Mouse (Mus musculus) brain, adult 2 months (tissue): Measurements from ENCODE around the gene Syt8.
A peak's percentile ranks its signal among the peaks of the same experiment; 100 is the strongest.

Experiments
- DNase-seq: peaks from one replicate; pipeline ENCODE4 v3.0.0; 2011; ENCODE audit warnings: low read depth, low spot score

Gene Syt8

DNA sequence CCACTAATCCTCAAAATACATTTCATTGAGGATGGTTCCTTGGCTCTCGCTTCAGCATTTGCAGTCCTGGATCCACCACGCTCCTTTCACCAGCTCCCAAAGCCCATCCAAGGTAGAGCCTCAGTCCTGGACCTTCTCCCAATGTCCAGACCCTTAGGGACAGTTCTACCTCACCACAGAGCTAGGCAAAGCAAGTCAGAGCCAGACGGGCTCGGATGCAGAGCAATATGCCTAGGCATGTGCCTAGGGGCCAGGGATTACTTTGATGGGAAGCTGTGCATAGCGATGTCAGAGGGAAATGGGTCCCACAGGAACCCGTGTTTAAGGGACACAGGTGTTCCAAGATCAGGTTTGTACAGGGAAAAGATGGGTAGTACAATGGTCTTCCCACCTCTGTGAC, 10.7 kb downstream of the Syt8 start:
- no peak for DNase-seq

DNA sequence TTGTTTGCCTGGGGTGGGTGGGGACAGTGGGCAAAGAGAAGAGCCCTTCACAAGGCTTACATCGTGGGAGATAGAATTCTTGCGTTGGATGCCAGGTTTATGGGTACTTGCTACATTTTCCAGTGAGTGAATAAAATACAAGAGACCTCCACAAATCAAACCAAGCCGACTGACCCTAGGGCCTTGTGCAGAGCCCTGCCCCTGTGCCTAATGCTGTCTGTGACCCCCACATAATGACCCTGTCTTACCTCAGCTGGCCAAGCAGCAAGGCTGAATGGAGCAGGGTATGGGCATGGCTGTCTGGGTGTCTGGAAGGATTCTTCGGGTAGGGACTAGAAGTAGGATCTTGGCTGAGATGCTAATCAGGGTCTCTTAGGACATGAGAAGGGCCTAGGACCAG, 11.6 kb downstream of the Syt8 start:
- no peak for DNase-seq

DNA sequence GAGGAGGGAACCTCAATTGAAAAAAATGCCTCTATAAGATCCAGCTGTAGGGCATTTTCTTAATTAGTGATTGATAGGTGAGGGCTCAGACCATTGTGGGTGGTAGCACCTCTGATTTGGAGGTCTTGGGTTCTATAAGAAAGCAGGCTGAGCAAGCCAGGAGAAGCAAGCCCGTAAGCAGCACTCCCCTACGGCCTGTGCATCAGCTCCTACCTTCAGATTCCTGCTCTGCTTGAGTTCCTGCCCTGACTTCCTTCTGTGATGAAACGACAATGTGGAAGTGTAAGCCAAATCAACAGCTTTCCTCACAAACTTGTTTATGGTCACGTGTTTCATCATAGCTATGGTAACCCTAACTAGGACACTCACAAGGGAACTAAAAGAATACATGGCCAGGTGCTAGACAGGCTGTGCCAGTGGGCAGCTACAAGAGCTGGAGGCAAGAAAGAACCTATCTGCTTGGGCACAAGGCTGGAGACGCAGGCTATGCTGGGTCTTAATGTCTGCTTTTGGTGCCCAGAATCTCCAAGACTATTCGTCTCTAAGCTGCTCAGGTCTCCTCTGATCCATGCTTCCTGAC, 14.5 kb downstream of the Syt8 start:
- peak; percentile 48 for DNase-seq

DNA sequence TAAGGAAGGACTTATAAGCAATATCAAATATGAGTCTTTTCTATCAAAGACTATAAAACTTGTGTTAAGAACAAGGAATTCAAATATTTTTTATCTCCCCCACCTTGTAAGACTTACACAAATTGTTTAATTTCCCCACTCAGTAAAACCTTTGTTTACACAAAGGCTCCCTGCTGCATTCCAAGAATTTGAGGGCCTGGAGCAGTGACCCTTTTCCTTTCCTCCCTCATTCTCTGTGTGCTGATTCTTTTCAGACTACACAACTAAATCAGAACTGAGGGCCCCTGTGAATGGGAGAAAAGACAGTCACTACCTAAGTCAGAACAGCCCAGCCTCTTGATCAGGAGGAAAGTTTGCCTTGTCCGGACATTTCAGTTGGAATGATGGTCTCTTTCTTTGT, 20.1 kb downstream of the Syt8 start:
- no peak for DNase-seq

DNA sequence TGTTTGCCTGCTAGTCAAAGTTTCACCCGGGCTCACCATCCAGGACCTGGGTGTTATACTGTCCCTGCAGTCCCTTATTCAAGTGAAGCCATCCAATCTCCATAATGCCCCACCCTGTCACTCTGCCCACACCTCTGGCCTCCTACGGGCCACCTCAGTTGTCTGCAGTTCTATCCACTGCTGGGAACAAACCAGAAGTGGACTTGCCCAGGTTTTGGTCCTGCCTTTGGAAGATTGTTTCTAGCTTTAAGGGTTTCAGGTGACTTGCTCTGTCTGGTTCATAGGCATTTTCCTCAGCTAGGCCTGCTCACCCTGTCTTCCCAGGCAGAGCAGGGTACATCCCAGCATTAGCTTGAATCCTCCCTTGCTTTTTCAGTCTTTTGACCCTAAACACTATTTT, 20.6 kb downstream of the Syt8 start:
- no peak for DNase-seq

DNA sequence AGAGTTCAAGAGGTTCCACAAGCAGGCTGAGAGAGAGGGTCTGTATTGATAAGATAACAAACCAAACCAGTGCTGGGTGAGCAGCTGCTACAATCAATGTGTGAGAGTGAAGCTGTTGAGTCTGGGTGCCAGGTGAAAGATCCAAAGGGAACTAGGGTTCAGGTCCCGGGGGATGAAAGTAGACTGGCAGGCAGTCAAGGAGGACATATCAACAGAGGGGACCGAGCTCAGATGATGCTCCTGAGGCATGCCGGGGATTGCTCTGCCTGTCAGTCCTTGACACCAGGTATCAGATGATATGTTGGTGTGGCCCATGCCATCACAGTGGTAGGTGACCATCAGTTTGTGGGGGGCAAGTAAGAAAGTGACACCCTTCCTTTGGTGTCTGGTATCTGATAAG, 22.2 kb downstream of the Syt8 start:
- DNase-seq: no peak

DNA sequence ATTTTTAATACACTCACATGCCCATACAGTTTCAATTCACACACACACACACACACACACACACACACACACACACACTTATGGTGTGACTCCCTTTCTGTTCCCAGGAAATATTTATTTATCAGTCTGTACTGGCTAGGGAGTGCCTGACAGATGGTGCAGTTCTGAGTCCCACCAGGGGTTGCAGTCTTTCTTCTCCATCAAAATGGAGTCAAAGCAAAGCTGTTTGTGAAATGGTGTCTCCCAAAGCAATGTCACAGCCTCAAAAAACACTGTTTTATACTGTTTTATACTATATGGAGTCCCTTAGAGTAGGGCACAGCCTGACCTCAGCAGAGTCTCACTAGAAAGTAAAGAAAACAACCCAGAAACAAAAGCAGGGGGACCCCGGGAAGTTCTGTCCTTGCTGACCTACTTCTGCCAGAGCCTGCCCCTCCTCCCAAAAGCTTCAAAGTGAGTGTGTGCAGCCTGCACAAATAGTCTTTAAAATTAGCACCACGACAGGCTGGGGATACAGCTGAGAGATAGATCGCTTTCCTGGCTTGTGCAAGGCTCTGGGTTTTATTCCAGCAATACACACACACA, 22.7 kb downstream of the Syt8 start:
- DNase-seq: peak; percentile 93

DNA sequence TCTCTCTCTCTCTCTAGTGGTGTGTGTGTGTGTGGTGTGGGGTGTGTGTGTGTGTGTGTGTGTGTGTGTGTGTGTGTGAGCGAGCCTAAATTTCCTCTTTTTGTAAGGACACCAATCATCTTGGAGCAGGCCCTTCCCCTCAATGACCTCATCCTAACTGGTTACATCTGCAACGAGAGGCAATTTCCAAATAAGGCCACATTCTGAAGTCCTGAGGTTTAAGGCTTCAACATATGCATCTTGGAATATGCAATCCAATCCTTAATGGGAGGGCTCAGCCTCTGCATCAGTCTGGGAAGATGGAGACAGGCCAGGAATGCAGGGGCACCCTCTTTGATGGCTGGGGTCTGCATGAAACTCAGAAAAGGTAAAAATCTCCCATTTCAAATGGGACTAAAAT, 23.4 kb downstream of the Syt8 start:
- peak; percentile 42 for DNase-seq

DNA sequence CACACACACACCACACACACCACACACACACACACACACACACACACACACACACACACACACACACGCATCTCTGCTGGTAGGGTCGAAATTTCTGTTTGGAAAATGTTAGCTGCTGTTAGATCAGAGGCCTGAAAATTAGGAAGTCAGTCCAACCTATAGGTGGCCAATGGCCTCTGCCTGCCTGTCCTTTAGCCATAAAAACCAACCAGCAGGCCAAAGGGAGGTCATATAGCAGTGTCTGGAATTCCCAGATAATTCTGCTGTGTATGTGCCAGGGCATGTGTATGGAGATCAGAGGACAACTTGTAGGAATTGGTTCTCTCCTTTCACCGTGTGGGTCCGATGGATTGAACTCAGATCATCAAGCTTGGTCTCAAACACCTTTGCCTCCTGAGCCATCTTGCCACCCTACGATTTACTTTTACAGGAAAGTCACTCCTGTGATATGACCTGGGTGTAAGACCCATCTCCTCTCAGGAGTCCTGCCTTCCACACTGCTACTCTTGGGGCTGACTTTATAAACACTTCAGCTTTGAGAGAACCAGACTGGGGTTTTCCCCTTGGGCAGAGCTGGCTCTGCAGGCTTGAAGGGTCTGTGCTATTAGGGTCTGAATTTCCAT, 24.1 kb downstream of the Syt8 start:
- no peak for DNase-seq

DNA sequence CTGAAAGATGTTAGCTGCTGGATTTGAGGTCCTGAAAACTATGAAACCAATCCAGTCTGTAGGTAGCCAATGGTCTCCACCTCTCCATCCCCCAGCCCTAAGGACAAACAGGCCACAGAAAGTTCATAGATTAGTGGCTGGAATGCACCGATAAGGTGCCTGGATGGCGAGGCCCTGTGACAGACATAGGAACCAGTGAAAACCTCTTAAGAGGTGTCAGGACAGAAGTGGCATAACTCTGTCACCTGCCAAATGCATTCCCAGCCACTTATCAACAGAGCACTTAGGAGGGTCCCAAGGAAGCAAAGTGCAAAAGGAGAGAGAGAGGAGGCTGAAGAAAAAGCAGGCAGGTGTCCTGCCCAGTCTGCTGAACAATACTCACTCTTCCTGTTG, 24.6 kb downstream of the Syt8 start:
- DNase-seq: no peak

DNA sequence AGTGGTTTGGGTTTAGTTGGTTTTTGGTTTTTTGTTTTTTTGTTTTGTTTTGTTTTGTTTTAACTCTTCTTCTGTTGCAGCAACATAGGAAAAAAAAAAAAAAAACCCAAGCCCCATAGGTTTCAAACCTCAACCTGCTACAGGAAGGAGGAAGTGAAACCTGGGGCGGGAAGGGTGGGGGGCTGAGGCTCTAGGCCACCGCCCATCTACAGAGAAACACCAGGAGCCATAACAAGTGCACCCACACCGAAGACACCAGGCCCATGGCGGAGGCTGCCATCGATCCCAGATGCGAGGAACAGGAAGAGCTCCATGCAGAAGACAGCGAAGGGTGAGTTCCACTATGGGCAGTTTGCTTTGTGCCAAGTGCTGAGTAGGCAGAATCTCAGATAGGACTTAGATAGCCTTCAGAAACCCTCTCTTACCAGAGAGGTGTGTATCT, 26.0 kb downstream of the Syt8 start, which contains the start of gene Lsp1:
Gene Lsp1, plus strand, starts transcription at position 174 of the 442 bp plus-strand sequence.
- DNase-seq: no peak

DNA sequence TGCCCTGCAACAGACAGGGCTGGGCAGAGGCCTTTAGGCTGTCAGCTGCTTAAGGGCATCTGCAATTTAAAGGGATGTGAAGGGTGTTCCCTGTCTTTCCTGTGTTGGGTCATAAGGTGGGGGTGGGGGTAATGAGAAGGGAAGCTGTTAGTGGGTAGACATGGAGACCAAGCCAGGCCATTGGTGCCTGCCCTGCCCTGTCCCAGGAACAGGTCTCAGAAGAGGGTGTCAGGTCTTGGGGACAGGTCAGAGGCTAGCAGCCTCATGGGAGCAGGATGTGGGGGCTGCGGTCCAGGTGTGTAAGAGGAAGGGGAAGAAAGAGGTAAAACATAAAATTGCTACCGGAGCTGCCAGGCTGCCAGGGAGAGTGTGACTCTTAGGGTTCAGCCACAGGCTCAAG, 26.8 kb downstream of the Syt8 start:
- DNase-seq: no peak

DNA sequence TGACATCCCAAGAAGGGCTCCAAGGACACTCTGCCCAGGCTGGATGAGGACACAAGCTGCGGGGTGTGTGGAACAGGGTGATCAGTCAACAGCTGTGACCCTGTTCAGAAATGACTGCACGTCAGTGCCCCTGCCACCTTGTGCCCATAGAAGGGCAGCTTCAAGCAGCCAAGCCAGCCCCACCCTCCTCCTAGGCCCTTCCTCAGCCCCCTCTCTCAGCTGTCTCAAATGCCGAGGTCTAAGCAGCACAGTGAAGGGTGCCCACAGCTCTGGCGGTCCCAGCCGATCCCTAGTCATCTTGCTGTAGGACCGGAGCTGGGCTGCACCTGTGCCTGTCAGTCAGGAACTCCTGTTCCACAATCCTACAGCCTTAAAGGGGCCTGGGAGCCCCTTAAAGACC, 27.5 kb downstream of the Syt8 start:
- no peak for DNase-seq

DNA sequence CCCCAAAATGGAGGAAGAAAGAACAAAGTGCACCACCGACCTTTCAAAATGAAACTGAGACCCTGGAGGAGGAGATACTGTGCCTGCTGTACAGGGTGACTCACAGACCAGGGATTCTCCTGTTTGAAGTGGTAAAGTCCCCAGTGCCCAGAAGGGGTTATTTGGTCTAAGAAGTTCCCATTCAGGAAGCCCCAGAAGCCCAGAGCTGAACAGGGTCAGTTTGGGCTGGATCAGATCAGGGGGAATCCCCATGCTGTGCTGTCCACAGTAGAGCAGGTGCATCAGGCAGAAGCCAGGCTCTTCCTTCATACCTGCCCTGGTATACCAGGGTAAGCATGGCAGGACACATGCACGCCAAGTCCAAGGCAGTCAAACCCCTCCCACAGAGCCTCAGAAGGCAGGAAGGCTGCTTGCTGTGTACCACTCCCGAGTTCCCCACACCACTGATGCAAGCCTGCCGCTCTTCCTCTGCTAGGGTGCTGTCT, 28.0 kb downstream of the Syt8 start:
- DNase-seq: no peak

DNA sequence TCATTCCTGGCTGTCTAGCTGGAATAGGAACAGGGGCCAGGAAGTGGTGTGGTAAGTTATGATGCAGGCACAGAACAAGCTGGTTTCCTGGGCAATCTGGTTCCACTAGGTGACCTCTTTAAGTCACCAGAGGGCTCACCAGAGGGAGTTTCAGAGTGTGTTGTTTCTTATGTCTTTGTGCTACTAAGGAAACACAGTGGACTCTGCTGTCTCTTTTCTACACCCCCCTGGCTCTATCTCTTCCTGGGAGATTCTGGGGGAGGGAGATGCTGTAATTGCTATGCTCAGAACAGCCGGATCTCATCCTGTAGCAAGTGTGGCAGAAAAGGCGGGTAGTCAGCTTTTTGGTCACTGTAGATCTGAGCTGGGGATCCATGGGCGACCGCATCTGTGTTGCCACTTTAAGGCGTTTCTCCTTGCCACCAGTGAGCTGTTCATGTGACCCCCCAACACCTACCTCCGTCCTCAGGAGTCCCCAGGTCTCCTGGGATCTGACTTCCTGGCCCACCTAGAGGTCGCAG, 35.6 kb downstream of the Syt8 start:
- peak; percentile 63 for DNase-seq

DNA sequence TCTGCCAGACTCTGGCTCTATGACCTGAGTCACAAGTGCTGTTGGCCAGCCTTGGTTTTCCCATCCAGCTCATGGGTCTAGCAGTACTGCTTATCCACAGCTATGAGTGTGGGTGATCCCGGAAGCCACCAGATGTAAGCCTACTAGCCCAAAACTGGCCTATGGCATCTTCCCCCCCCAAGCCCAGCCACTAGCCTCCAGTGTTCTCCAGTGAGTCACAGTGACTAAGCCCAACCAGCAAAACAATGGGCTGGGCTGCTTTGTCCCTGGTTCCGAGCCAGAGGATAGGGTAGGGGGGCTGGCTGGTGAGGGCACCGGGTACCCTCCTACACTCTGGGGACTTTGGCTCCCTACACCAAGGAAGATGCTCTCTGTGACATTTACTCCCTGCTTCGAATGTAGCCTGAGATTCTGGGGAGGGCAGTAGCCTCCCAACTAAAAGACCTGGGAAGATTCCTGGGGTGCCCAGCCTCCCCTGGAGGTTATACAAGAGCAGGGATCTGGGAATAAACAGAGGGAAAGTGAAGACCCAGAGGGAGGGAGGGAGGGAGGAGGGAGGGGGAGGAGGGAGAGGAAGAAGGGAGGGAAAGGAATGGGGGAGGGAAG, 36.3 kb downstream of the Syt8 start:
- peak; percentile 54 for DNase-seq

DNA sequence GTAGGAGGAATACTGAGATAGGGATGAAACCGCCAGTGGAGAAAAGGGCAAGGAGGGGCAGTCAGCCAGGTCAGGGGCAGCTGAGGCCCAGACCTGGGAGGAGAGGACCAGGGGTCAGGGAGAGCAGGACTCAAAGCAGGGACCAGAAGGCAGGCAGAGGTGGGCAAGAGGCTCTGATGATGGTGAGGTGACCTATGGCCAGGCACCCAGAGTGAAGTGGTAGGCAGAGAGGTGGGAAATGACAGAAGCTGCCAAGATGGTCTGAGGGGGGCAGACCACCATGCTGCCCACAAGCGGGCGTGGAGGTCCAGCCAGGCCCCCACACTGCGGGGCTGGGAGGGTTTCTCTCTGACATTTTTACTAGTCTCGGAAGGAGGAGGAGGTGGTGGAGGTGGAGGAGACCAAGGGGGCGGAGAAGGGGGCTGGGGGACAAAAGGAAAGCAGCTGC, 36.8 kb downstream of the Syt8 start:
- DNase-seq: no peak

DNA sequence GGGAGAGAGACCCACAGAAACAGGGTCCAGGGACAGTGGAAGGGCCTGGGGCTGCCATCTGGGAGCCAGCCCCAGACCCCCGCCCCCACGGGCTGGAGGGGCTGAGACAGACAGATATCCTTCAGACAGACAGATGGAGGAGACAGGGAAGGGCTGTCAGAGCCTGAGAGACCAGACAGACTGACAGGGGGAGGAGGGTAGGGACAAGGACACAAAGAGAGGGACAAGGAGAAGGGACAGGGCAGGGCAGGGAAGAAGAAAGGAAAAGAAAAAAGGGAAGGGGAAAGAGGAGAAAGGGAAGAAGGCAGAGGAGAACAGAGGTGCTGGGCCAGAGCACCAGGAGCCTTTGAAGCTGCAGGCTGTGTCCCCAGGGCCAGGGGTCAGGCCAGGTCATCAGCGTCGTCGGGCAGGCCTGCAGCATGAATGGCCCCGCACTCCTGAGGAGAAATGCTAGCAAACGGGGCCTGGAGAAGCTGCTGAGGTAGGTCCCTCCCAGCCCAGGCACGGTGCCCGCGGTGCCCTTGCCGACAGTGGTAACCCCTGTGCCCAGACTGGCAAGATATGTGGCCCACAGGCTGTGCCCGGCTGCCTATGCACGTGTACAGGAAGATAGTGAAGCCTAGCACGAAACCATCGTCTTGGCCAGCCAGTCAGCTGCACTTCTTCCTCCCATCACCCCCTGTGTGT, 37.4 kb downstream of the Syt8 start:
- no peak for DNase-seq

DNA sequence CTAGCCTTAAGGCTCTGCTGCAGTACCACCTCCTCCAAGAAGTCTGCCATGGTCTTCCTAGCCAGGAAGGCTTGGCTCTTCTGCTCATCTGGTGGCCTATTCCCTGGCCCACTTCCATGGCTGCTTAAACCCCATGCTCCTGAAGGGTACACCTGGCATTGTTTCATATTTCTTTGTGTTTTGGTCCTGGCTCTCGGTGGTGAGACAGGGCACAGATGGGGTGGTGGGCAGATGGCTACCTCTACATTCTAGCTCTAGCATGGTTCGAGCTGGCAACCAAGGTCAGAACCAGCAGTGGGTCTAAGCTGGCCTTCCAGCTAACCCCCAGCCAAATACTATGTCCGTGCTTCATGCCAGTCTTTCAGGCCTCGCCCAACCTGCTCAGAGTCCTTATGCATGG, 38.3 kb downstream of the Syt8 start:
- peak; percentile 87 for DNase-seq

DNA sequence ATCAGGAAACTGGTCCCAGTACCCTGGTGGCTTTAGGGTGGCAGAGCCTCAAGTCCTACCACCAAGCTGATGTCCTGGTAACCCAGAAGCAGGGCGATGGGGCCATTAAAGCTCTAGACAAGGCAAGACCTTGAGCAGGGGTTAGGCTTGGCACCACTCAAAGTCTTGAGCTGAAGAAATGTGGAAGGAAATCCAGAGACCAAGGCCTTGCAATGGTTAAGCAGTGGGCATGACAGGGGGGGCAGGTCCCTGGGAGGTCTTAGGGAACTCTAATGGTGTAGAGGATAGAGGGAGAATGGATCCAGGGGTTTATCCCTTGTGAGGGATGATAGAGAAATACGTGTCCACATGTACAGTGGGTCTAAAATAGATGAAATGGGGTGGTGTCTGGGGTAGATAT, 38.8 kb downstream of the Syt8 start:
- no peak for DNase-seq

DNA sequence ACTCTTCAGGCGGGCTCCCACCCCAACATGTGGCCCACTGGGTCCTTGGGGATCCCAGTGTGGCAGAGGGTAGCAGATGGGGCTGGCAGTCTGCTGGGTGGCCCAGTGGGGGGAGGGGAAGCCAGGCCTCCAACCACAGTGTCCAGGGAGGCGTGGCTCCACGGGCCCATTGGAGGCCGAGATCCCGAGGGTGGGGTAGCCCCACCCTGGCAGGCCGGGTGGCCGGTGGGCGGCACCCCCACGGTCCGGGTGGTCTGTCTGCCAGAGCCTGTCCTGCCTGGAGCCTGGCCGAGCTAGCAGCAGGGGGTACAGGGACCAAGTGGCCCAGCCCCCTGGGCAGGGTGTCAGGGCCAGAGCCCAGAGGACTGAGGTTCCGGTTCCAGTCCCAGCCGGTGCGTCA, 40.1 kb downstream of the Syt8 start:
- no peak for DNase-seq

DNA sequence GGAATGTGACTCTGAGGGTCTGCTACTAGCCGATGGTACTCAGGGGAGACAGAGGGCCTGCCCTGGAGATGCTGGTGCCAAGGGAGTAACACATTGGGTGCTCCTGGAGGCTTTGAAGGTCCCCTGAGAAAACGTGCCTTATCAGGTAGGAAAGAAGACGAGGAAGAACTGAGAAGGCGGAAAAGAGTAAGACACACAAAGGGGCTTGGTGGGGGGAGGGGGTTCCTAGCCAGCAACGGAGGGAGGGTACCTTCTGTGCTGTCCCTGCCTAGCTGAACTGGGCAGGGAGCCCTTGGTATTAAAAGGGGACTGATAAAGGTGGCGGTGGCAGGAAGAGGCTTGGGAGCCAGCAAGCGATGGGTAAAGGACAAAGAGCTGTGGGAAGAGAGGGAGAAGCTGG, 41.0 kb downstream of the Syt8 start:
- no peak for DNase-seq
